Mouse (Mus musculus) cerebellum, postnatal 25 days (tissue): ENCODE data around the gene Ect2.
A peak's percentile ranks its signal among the peaks of the same experiment; 100 is the strongest.

ENCODE experiments used
- DNase-seq, 2 experiments: peaks; one replicate each; pipeline ENCODE4 v3.0.0; 2021; ENCODE audit warnings: mixed read lengths in 2 of 2

Ect2 gene

DNA sequence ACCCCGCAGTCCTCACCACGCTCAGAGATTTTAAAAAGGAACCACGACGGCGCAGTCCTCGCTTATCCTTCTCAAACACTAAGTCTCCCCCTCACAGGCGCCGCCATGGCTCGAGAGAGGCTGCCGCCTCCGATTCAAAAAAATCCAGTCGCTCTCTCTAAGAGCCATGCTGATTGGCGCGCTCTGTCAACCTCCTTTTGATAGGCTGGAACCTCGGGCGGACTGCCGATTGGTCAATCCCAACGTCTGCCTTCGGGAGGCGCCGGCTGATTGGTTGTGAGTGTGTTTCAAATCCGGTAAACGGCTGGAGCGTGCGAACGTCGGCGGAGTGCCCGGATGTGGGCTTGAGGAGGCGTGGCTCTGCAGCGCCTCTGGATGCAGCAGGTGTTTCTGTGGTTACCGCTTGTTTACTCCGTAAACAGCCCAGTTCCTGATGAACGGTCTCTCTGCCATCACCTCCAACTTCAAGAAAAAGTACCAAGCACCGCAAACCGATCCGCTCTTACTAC lies at the start of gene Ect2:
Gene Ect2 (minus strand): TSS at position 178 of the 509 bp plus-strand sequence.
- DNase-seq = peak; percentile 99

DNA sequence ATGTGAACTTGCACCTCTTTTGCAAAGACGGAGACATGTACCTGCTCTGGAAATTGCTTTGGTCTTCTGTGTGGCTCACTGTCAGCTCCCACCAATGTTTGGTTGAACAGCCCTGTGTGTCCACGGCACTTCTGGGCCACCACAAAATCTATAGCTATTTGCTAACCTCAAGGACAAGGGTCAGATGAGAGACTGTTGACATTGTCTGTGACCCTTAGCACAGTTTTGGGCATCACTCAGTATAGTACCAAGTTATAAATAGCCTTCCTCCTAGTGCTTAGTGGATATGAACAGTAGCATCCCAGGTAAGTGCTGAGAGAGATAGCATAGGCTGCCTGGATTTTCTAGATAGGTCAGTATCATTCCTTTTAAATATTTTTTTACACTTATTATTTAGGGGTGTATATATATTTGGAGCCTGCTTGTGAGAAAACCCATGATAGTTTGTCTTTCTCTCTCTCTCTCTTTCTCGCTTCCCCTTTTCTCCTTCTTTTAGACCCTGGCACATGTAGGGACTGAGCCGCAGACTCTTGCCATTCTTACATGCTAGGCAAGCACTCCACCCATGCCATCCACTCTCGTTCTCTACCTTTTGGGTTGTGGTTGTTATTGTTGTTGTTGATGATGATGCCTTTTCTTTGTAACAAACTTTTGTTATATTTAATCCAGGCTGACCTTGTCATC lies 48.2 kb upstream of the Ect2 start:
- no peak for DNase-seq

DNA sequence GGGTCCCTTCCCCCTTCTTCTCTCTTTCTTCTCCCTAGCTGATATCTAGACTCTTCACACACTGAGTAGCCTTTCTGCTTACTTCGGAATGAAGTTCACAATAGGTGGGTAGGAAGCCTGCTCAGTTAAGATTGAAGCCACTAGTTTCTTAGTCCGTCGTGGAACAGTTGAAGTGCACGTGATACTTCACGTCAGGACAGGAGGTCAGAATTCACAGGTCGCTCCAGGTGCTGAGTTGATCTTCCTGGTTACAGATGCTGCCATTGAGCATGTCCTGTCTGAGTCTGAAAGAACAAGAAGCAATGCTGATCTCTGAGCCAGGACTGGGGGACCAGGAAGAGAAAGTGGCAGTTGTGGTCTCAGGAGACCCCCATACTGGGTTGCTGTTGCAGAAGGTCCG lies 45.4 kb upstream of the Ect2 start:
- no peak for DNase-seq

DNA sequence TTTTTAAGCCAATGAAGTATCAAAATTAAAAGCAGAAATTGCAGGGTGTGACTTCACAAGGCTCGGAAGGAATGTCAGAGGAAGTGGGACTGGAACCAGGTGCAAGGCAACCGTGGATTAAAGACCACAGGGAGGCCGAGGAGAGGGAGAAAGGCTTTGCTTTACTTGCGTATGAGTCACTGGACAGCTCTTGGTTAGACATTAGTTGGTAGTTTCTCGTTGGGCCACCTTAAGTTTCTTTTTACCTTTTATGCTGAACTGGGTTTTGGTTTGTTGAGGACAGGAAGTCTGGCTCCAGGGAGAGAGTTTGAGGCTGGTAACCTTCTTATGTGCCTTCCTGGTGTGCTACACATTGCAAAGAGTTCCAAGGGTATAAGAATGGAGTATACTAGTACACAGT lies 44.1 kb upstream of the Ect2 start:
- no peak for DNase-seq

DNA sequence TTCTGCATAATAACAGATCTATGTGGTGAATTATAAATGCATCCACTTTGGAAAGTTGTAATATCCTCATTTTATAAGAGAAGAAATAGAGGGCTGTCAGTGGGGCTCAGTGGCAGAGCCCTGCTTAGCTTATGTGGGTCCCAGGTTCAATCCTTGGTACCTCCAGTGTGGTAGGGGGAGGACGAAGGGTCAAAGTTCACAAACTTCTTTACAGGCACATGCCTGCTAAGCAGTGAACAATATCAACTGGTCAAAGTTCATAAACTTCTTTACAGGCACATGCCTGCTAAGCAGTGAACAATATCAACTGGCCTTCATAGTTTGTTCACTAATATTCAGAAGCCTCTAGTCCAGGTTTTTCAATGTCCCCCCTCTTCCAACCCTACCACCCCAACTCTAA lies 42.9 kb upstream of the Ect2 start:
- DNase-seq = no peak

DNA sequence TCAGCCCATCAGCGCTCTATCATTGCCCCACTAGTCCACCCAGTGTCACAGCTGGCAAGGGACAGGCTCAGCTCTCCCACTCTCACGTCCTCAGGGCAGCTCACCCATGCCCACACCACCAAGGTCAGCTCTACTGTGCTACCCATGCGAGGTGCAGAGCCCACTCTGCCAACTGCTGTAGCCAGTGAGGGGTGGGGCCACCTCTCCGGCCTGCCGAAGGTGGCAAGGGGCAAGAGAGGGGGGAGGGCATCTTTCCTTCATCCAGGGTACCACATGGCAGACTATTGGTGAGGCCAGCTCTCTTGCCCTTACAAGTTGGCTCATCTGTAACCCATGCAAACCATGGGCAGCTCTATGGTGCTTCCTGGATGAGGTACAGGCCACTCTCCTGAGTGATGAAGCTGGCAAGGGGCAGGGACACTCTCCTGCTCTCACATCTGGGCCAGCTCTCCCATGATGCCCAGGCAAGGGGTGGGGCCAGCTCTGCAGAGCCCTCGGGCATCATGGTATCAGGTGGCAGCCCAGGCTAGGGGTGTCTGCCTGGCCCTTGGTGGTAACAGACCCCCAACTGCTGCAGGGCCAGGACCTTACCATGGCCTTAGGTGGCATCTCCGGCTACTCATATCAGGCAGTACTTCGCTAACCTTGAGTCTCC lies 42.0 kb upstream of the Ect2 start:
- no peak for DNase-seq

GRCm38 (mm10) chr3:27195153-27195552 lies 41.5 kb upstream of the Ect2 start:
- DNase-seq = no peak

GRCm38 (mm10) chr3:27193844-27194317 lies 40.2 kb upstream of the Ect2 start:
- no peak for DNase-seq

- no peak for DNase-seq
These were observed 38.2 kb upstream of the Ect2 start for GRCm38 (mm10) chr3:27191856-27192255.

- no peak for DNase-seq
These were observed 37.2 kb upstream of the Ect2 start for GRCm38 (mm10) chr3:27190865-27191264.

DNA sequence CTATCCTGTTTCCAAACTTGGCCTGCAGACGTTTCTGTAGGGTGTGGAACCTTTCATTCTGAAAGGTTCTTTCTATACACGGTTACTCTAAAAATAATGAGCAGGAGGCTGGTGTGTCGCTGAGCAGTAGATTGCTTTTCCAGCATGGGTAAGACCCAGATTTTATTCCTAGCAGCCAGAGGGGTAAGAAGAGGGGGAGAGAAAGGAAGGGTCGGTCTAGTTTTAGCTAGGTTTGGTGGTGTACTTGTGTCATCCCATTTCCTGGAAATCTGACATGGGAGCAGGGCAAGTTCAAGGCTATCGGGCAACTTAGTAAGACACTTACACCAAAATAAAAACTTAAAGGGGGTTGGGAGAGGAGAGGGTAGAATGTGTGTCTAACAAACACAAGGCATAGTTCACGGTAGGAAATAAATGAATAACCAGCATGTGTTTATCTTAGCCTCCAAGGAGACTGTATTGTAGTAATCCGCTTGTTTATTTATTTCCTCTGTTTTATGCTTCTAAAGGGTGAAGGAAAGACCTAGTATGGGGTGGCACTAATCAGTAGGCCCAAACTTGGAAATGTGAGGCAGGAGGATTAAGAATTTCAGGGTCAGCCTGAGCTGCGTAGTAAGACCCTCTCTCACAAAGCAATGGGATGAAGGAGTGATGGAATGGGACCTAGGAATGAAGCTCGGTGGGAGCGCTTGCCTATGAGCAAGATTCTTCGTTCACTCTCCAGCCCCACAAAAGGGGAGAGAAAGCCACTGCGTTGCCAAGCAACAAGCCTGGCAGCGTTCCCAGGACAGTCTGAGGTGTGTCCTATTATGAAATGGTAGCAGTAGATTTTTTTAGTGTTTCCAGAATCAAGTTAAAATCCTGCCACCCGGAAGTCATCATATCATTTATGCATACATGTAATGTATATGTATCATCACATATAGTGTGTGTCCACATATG lies 35.9 kb upstream of the Ect2 start:
- peak; percentile 48 to 73 for DNase-seq

- DNase-seq = no peak
These were observed 34.7 kb upstream of the Ect2 start for GRCm38 (mm10) chr3:27188386-27188785.

- peak; percentile 72 to 75 for DNase-seq
These were observed 30.0 kb upstream of the Ect2 start for GRCm38 (mm10) chr3:27183601-27184175.

DNA sequence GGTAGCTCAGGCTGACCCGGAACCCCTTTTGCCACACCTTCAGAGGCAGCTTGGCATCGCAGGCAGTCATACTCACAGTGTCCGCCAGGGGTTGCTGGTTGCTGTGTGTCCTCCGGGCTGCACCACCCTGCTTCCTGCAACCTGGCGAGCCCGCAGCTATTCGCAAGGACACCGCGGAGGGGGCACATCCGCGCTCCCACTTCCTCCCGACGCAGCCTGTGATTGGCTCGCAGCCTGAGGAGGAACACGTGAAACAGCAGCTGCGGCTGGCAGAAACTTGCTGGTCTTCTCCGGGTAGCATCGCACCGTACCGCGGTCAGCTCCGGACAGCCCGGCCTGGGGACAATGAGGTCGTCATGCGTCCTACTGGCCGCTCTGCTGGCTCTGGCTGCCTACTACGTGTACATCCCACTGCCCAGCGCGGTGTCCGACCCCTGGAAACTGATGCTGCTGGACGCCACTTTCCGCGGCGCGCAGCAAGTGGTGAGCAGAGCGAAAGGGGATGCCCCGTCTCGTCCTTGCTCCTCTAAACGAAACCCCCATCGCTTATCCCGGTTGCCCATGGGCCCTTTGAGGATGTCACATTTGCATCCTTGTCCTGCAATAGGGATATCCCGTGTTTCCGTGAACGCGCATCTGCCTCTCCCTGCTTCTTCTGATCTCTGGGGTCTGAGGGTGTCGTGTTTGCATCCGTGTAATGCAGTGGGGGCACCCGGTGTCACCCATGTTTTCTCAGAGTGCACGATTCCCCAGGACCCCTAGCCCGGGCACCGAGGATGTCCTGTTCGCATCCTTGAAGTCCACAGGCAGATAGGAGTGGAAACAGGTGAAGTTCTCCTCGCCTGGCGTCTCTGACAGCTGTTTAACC lies 29.3 kb upstream of the Ect2 start, which contains the start of gene Nceh1:
Gene Nceh1 (plus strand): TSS at position 233 of the 868 bp plus-strand sequence.
- peak; percentile 95 to 97 for DNase-seq

GRCm38 (mm10) chr3:27179711-27180110 lies 26.0 kb upstream of the Ect2 start:
- no peak for DNase-seq

- DNase-seq = no peak
These were observed 16.6 kb upstream of the Ect2 start for GRCm38 (mm10) chr3:27170257-27170656.

GRCm38 (mm10) chr3:27165481-27166065 lies 11.9 kb upstream of the Ect2 start:
- DNase-seq = no peak

DNA sequence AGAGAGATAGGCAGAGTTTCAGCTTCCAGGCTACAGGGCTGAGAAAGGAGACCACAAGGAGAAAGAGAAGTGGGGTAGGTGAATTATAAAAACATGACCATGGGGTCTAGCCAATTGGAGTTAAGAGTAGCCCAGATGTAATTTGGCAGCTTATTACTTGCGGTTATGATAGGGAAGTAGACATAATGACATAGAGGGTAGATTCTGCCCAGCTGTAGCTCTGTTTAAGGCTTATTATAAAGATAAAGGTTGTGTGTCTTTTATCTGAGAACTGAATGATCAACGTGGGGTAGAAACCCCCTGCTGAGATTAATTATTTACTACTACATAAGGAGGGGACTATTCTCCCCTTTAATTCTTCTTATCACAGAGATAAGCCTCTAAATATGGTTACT lies 8.7 kb upstream of the Ect2 start:
- DNase-seq = no peak

GRCm38 (mm10) chr3:27161645-27162409 lies 8.1 kb upstream of the Ect2 start:
- DNase-seq = no peak

- DNase-seq = no peak
These were observed 5.2 kb upstream of the Ect2 start for GRCm38 (mm10) chr3:27158910-27159309.

DNA sequence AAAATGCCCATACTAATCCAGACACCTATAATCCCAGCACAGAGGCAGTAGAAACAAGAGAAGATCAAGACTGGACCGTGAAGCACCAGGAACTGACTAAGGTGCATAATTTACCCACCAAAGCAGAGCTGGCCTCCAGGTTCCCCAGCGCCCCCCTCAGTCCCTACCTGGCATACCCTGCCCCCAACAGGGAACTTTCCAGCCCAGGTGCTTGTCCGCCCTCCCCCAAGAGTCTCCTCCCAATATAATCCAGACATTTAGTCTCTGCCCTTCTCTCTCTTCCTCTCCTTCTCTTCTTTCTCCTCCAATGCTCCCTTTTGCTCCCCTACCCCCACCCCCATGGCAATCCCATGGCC lies 2.9 kb upstream of the Ect2 start:
- DNase-seq = no peak
